Mouse (Mus musculus) heart, postnatal 0 days (tissue): ENCODE measurements at regions not wholly inside any gene's neighbourhood (a gene's known extent, or its start where the extent isn't known, plus 50 kb on each side); places are given as distances from the start of the nearest gene placed in this dataset.

Source experiments
- ATAC-seq: fragments of 200-750 bp; cut with Nextera tagmentation; 2 replicates; pipeline ENCODE4 v1.8.0; 2017; ENCODE audit warnings: low read depth, moderate number of reproducible peaks, moderate library complexity; ENCODE audit not compliant: insufficient read depth
- DNase-seq: peaks from one replicate; pipeline ENCODE4 v3.0.0-alpha.2; 2016; ENCODE audit warnings: low spot score
- H3K27ac ChIP-seq: fragments of 300-500 bp; sonication (generic); 2 replicates; pipeline ENCODE4 v1.5.1; 2014; ENCODE audit warnings: low read depth, mild to moderate bottlenecking
- H3K27me3 ChIP-seq: fragments of 300-500 bp; sonication (generic); 2 replicates; pipeline ENCODE4 v1.6.1; 2014; ENCODE audit warnings: low read length, mixed read lengths; ENCODE audit not compliant: control insufficient read depth, insufficient read depth
- H3K36me3 ChIP-seq: fragments of 300-500 bp; sonication (generic); replicated peaks from 2 replicates; pipeline ENCODE4 v1.6.1; 2014; ENCODE audit warnings: low read length, mixed read lengths; ENCODE audit not compliant: control insufficient read depth, insufficient read depth
- H3K4me1 ChIP-seq: fragments of 300-500 bp; sonication (generic); 2 replicates; pipeline ENCODE4 v1.6.1; 2014; ENCODE audit warnings: antibody characterized with exemption; ENCODE audit not compliant: control insufficient read depth, insufficient read depth
- H3K4me2 ChIP-seq: fragments of 300-500 bp; sonication (generic); 2 replicates; pipeline ENCODE4 v1.6.1; 2014; ENCODE audit warnings: low read depth, mild to moderate bottlenecking, low read length, moderate library complexity
- H3K4me3 ChIP-seq: fragments of 300-500 bp; sonication (generic); 2 replicates; pipeline ENCODE4 v1.5.1; 2014; ENCODE audit warnings: low read depth, low read length
- H3K9ac ChIP-seq: fragments of 300-500 bp; sonication (generic); replicated peaks from 2 replicates; pipeline ENCODE4 v1.6.1; 2014; ENCODE audit warnings: low read depth, low read length, mixed read lengths
- H3K9me3 ChIP-seq: fragments of 300-500 bp; sonication (generic); replicated peaks from 2 replicates; pipeline ENCODE4 v1.6.1; 2016; ENCODE audit warnings: low read length; ENCODE audit not compliant: control insufficient read depth
- CTCF ChIP-seq: IDR thresholded peaks from 2 replicates; pipeline ENCODE4 v1.5.1; 2016; ENCODE audit warnings: antibody characterized with exemption, control low read depth, low read depth
- EP300 ChIP-seq: IDR thresholded peaks from 2 replicates; pipeline ENCODE4 v1.6.1; 2016; ENCODE audit warnings: antibody characterized with exemption, low read depth
- WGBS: fragments of 180-500 bp; shearing (Covaris S2); extraction: QIAGEN DNeasy Blood & Tissue Kit; methylation state at CpG from one replicate; pipeline ENCODE4 v1.1.7; 2014; 5-methylcytosine and 5-hydroxymethylcytosine counted together

DNA sequence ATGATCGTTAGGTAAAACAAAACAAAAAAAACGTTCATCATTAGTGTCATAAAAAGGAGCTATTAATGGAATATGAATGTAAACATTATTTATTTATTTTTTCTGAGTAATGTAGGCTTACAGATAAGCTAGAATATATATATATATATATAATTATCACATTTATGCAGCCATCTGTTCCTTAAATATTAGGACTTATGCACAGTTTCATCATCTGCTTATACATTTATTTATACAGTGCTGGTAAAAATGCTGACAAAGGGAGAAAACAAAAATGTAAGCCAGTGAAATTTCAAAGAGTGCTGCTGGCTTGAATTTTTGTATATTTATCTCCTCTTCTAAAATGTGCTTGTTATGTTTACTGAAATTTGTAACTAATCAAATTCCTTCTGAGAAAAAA is 4841.7 kb upstream of the Gm7489 start:
- Histone ChIP-seq H3K4me1 (no peaks in the 10 kb centered on the region), H3K27ac (no peak overlapping the region), H3K4me2 (no peak overlapping the region), H3K36me3 (no peaks in the 10 kb centered on the region), H3K4me3 (no peak overlapping the region), H3K9ac (no peak overlapping the region), H3K27me3 (no peaks in the 10 kb centered on the region), H3K9me3 (no peaks in the 10 kb centered on the region)
- no peak for TF ChIP-seq CTCF
- TF ChIP-seq EP300: no peak
- no peak for DNase-seq
- 63% methylated on average over 2 of the region's 2 CpGs for WGBS
- ATAC-seq: no peak

DNA sequence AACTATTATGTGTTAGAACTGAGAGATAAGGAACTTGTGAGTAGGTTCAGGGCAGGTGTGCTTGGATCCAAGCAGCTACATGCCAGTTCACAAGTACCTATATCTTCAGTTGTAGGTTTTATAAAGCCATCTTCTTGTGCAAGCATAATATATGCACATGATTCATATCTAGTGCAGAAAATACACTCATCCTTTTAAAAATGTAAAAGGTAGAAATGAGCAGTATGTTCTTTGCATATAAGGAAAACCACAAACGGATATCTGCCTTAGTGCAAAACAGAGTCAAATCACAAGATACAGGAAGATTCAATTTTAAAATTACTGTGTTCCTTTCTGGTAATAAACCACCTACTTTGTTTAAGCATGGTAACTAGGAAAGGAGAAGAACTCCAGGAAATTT is 4819.6 kb upstream of the Gm7489 start:
- H3K27me3 ChIP-seq: no peaks in the 10 kb centered on the region
- no peak overlapping the region for H3K4me2 ChIP-seq
- DNase-seq (no peak), ATAC-seq (no peak)
- H3K4me1 ChIP-seq: 0 out of 2 replicates have a peak, but pooled peaks cover 10% of the 10 kb centered on the region
- H3K36me3 ChIP-seq: no peaks in the 10 kb centered on the region
- H3K4me3 ChIP-seq: no peak overlapping the region
- WGBS: 78% methylated on average over 1 of the region's 1 CpGs
- H3K27ac ChIP-seq: no peak overlapping the region
- no peak overlapping the region for H3K9ac ChIP-seq
- H3K9me3 ChIP-seq: no peaks in the 10 kb centered on the region
- TF ChIP-seq CTCF: no peak
- TF ChIP-seq EP300: no peak

DNA sequence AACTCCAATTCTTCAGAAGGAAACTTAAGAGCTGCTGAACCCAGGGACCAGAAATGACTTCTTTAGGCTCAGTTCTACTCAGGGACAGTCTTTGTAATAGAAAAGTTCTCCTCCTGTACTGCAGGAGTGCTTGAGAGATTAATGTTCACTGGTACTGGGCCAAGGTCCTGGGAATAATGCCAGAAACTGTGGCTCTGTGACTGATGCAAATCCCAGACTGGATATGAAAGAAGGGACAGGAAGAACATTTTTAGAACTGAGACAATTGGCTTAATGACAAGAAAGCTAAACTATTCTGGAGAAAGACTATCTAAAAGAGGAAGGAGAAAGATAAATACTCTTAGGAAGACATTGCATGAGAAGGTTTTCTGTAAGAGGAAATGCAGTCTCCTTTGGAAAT is 4818.8 kb upstream of the Gm7489 start:
- peak; percentile 87 for DNase-seq
- TF ChIP-seq CTCF (peak; percentile 26), EP300 (peak; percentile 68; the same call in 1 of the 2 replicates)
- H3K36me3 ChIP-seq: no peaks in the 10 kb centered on the region
- no peak overlapping the region for H3K27ac ChIP-seq
- H3K4me1 ChIP-seq: 0 out of 2 replicates have a peak, but pooled peaks cover 10% of the 10 kb centered on the region
- no peaks in the 10 kb centered on the region for H3K27me3 ChIP-seq
- H3K4me2 ChIP-seq: no peak overlapping the region
- no peak overlapping the region for H3K9ac ChIP-seq
- peak; percentile 88 for ATAC-seq
- H3K9me3 ChIP-seq: no peaks in the 10 kb centered on the region
- no peak overlapping the region for H3K4me3 ChIP-seq

DNA sequence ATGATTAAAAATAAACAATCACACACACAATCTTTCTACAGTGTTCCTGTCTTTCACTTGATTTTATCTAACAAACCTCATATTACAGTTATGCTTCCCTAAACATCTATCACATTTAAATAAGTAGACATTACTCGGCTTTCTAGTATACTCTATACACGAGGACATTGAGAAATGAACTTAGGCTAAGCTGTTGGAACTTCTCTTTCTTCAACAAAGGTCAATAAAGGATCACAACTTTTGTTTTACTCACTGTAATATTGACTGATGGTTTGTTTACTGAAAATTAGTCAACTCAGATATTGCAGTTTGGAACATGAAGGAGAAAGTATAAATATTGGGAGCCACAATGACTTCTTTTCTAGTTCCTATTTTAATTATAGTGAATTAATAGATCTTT is 4818.3 kb upstream of the Gm7489 start:
- H3K4me1 ChIP-seq: 0 out of 2 replicates have a peak, but pooled peaks cover 10% of the 10 kb centered on the region
- H3K27me3 ChIP-seq: no peaks in the 10 kb centered on the region
- no peak for TF ChIP-seq EP300
- TF ChIP-seq CTCF: no peak
- H3K9me3 ChIP-seq: no peaks in the 10 kb centered on the region
- no peak for ATAC-seq
- no peak overlapping the region for H3K4me3 ChIP-seq
- H3K9ac ChIP-seq: no peak overlapping the region
- no peak overlapping the region for H3K4me2 ChIP-seq
- peak overlapping the region; percentile 8; the same call in 1 of the 2 replicates for H3K27ac ChIP-seq
- no peaks in the 10 kb centered on the region for H3K36me3 ChIP-seq
- DNase-seq: no peak
- 45% methylated on average over 2 of the region's 2 CpGs for WGBS
